Mouse (Mus musculus): ENCODE measurements around the gene Phkb.

GRCm38 (mm10) chr8:85841489-85841795 is 683 bp downstream of the Phkb start:
- TF ChIP-seq CTCF (IDR thresholded peaks at IDR 0.05; ENCODE audit: low read depth) (no peak), EP300 (IDR thresholded peaks at IDR 0.05; ENCODE audit: low read depth) (no peak)

All from liver, embryonic 14.5 days (tissue).